Mouse (Mus musculus): ENCODE data around the gene Arl10.

DNA sequence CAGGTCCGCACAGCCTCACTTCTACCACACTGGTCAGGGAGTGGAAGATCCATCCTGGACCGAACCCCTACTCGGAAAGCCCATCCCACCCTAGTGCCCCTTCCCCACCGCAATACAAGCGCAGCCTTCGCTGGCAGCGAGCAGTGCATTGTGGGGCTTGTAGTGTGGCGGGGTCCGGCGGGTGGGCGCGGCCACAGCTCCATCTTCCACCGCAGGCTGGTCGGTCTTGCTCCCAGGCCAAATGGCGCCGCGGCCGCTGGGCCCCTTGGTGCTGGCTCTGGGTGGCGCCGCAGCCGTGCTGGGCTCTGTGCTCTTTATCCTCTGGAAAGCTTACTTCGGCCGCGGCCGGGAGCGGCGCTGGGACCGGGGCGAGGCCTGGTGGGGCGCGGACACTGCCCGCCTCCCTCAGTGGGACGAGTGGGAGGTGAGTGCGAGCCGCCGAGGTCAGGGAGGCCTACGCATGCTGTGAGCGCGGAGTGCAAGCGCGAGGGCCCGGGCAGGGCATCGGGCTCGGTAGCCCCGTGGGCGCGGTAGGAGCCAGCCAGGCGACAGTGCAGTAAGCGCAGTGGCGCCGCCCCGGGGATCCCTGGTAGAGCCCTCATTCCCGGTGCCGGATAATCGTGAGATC, at the start of gene Arl10:
- TF ChIP-seq CTCF (IDR thresholded peaks at IDR 0.05; ENCODE audit: low read depth) (peak; percentile 34; the same call in 1 of the 2 replicates), EP300 (optimal IDR thresholded peaks at IDR 0.05) (no peak)

Measured in stomach, postnatal 0 days (tissue).